Mouse (Mus musculus): Measurements from ENCODE around the gene Pla2g3. TPM values are rescaled to one million over a fixed set of nuclear protein-coding genes. Genes with fewer than 3 reads are reported as not detected.

Gene Pla2g3
- polyA plus RNA-seq, 1 experiment: 3.1 TPM

DNA sequence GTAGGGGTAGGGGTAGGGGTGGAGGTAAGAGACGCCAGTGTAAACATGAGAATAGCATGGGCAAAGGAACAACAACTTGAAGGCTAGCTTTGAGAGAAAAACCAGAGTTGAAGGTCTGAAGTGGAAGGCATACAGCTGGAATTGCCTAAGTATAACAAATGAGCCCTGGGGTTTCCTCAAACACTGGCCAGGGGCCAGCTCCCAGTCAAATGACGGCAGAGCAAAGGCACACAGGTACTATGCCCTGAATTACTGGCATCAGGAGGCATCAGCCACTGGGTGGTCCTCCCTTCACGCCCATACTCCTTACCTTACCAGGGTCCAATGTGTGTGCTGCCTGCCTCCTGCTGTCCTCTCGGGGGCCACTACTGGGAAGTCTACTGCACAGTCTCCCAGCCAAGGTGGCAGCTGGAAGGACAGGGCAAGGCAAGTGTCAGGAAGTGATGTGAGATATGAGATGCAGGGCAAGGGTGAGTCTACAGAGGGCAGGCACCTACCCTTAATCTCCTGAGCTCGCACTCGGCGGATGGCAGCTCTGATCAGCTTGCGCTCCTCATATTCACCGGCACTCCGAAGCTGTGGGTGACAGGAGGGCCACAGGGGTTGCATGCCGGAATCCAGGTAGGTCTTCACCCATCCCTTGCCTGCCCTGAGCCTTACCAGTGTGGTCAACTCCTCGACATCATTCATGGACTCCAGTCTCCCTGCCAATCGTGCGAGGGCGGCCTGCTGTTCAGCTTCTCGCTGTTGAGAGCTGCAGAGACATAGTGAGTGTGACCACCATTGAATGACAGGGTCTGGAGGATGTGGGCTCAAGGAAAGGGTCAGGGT, 44.2 kb downstream of the Pla2g3 start:
- WGBS: 87% methylated on average over 16 of the region's 16 CpGs
- DNase-seq: no peak
- H3K4me3 ChIP-seq (replicated peaks; ENCODE audit: extremely low read depth, low read depth, low read length): no peak overlapping the region
- peaks cover 2% of the 10 kb centered on the region; the same call in 1 of the 2 replicates for H3K4me1 ChIP-seq (ENCODE audit: control insufficient read depth, insufficient read depth, low read length)
- TF ChIP-seq CTCF (IDR thresholded peaks at IDR 0.05; ENCODE audit: insufficient read depth, low read length) (no peak), POLR2A (IDR thresholded peaks at IDR 0.05; ENCODE audit: borderline replicate concordance, extremely low read depth, low read depth, low read length) (no peak)

GRCm38 (mm10) chr11:3533406-3533932, 45.4 kb downstream of the Pla2g3 start:
- H3K4me1 ChIP-seq (ENCODE audit: control insufficient read depth, insufficient read depth, low read length): peaks cover 6% of the 10 kb centered on the region; the same call in 1 of the 2 replicates
- no peak overlapping the region for H3K4me3 ChIP-seq (replicated peaks; ENCODE audit: extremely low read depth, low read depth, low read length)
- DNase-seq: no peak
- TF ChIP-seq CTCF (IDR thresholded peaks at IDR 0.05; ENCODE audit: insufficient read depth, low read length) (no peak), POLR2A (IDR thresholded peaks at IDR 0.05; ENCODE audit: borderline replicate concordance, extremely low read depth, low read depth, low read length) (no peak)
- 87% methylated on average over 17 of the region's 17 CpGs for WGBS

- H3K4me3 ChIP-seq (replicated peaks; ENCODE audit: extremely low read depth, low read depth, low read length): no peak overlapping the region
- WGBS: 12% methylated on average over 8 of the region's 8 CpGs
- no peak for DNase-seq
Measured at GRCm38 (mm10) chr11:3534956-3535355, 46.9 kb downstream of the Pla2g3 start.

DNA sequence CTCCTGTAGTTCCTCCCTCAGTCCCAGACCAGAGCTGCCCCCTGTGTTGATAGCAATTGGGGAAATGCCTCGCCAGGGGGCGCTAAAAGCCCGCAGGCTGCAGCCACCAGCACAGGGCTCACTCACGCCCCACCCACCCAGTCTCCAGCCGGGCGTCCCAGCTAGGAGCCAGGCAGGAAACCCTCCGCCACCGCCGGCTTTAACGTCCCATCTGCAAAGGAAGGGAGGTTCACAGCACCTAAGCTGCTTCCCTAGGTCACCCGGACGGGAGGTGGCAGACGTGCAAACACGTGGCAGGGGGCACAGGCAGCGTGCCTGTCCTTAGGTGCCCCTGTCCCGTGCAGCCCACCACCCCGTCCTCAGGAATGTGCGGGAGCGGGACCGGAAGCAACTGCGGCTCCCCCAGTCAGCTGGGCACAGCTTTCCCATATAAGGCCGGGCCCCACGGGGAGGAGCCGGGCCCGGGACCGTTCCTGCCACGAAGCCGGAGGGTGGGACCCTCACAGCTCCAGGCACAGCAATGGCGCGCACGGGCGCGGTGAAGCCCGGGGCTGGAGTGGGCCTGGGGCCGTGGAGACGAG, 47.4 kb downstream of the Pla2g3 start:
- TF ChIP-seq CTCF (IDR thresholded peaks at IDR 0.05; ENCODE audit: insufficient read depth, low read length): peak; percentile 79
- TF ChIP-seq POLR2A (IDR thresholded peaks at IDR 0.05; ENCODE audit: borderline replicate concordance, extremely low read depth, low read depth, low read length): peak; percentile 45; the same call in 1 of the 2 replicates
- DNase-seq: peak; percentile 95
- Histone ChIP-seq H3K4me3 (replicated peaks; ENCODE audit: extremely low read depth, low read depth, low read length) (peak overlapping the region; percentile 85), H3K4me1 (ENCODE audit: control insufficient read depth, insufficient read depth, low read length) (peaks cover 6% of the 10 kb centered on the region; the same call in 1 of the 2 replicates)
- under 1% methylated on average over 36 of the region's 36 CpGs for WGBS

More at GRCm38 (mm10) chr11:3534956-3535355, 46.9 kb downstream of the Pla2g3 start:
- TF ChIP-seq POLR2A (IDR thresholded peaks at IDR 0.05; ENCODE audit: borderline replicate concordance, extremely low read depth, low read depth, low read length) (no peak), CTCF (IDR thresholded peaks at IDR 0.05; ENCODE audit: insufficient read depth, low read length) (no peak)
- H3K4me1 ChIP-seq (ENCODE audit: control insufficient read depth, insufficient read depth, low read length): peaks cover 6% of the 10 kb centered on the region; the same call in 1 of the 2 replicates

DNA sequence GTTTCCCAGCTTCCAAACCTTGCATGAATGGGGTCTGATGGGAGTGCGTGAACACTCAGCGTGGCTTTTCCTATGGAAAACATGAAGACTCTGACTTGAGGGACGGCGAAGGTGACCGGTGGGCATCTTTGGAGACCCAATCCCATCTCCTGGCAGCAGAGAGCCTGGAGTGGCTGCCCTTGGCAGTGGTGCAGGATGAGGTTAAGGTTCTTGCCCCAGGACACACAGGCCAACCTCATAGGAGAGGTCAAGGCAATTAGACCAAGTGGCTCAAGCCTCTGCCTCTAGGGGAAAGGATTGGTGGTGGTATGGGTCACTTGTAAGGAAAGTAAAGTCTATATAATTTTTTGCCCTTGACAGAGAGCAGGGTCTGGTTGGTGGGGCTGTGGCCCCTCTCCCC, 48.0 kb downstream of the Pla2g3 start:
- H3K4me1 ChIP-seq (ENCODE audit: control insufficient read depth, insufficient read depth, low read length): peaks cover 6% of the 10 kb centered on the region; the same call in 1 of the 2 replicates
- DNase-seq: no peak
- H3K4me3 ChIP-seq (replicated peaks; ENCODE audit: extremely low read depth, low read depth, low read length): peak overlapping the region; percentile 85
- 35% methylated on average over 5 of the region's 5 CpGs for WGBS
- TF ChIP-seq CTCF (IDR thresholded peaks at IDR 0.05; ENCODE audit: insufficient read depth, low read length) (no peak), POLR2A (IDR thresholded peaks at IDR 0.05; ENCODE audit: borderline replicate concordance, extremely low read depth, low read depth, low read length) (0 out of 2 replicates have a peak, but pooled peaks have one; percentile 7)

DNA sequence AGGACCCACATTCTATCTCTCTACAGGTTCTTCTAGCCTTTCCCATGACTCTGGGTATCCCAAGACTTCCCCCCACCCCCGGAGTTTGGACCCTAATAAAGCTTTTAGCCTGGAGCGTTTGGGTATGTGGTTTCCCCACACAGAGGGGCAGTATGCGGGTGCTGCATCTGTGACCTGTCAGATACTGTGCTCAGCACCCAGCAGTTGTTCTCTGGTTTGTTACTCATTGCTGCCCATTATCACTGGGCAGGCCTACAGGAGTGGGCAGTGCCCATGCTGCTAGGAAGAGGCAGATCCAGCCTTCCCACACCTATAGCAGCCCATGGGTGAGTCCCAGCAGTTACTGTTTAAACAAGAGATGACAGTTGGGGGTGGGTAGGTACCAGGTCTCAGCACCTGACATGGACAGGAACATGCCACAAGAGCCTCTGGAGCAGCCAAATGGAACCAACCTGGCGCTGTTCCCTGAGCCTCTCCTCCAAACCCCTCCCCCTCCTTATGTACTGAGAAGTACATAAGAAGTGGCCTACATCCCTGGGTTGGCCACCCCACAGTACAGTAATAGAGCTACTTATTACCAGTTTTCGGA, 48.8 kb downstream of the Pla2g3 start:
- Histone ChIP-seq H3K4me1 (ENCODE audit: control insufficient read depth, insufficient read depth, low read length) (peaks cover 6% of the 10 kb centered on the region; the same call in 1 of the 2 replicates), H3K4me3 (replicated peaks; ENCODE audit: extremely low read depth, low read depth, low read length) (no peak overlapping the region)
- no peak for TF ChIP-seq CTCF (IDR thresholded peaks at IDR 0.05; ENCODE audit: insufficient read depth, low read length)
- no peak for TF ChIP-seq POLR2A (IDR thresholded peaks at IDR 0.05; ENCODE audit: borderline replicate concordance, extremely low read depth, low read depth, low read length)
- WGBS: 73% methylated on average over 5 of the region's 5 CpGs
- no peak for DNase-seq

DNA sequence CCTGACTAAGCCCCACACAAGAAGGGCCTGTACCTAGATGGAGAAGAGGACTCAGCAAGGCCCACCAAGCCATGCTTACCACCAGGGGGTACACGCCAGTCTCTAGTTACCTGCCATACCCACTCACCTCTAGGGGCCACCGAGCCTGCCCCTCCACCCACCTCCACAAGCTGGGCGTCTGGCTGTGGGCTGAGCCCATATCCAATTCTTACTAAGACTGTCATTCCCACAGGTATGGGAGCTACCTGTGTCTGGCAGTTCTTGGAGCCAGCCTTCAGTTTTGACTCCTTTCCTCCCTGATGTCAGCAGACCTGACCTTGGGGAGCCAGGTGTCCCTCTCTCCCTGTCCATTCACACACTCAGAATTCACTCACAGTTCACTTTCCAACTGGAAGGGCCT, 49.6 kb downstream of the Pla2g3 start:
- TF ChIP-seq CTCF (IDR thresholded peaks at IDR 0.05; ENCODE audit: insufficient read depth, low read length) (no peak), POLR2A (IDR thresholded peaks at IDR 0.05; ENCODE audit: borderline replicate concordance, extremely low read depth, low read depth, low read length) (no peak)
- WGBS: 63% methylated on average over 3 of the region's 3 CpGs
- Histone ChIP-seq H3K4me1 (ENCODE audit: control insufficient read depth, insufficient read depth, low read length) (peaks cover 6% of the 10 kb centered on the region; the same call in 1 of the 2 replicates), H3K4me3 (replicated peaks; ENCODE audit: extremely low read depth, low read depth, low read length) (peak overlapping the region; percentile 14)
- DNase-seq: no peak

- WGBS: 35% methylated on average over 4 of the region's 4 CpGs
- TF ChIP-seq POLR2A (IDR thresholded peaks at IDR 0.05; ENCODE audit: borderline replicate concordance, extremely low read depth, low read depth, low read length): no peak
- no peak for TF ChIP-seq CTCF (IDR thresholded peaks at IDR 0.05; ENCODE audit: insufficient read depth, low read length)
- peaks cover 6% of the 10 kb centered on the region; the same call in 1 of the 2 replicates for H3K4me1 ChIP-seq (ENCODE audit: control insufficient read depth, insufficient read depth, low read length)
- H3K4me3 ChIP-seq (replicated peaks; ENCODE audit: extremely low read depth, low read depth, low read length): peak overlapping the region; percentile 81
- no peak for DNase-seq
Measured at GRCm38 (mm10) chr11:3538341-3538740, 50.3 kb downstream of the Pla2g3 start.

All from lung, adult 2 months (tissue).